Mouse (Mus musculus): ENCODE data around the gene Mpdu1. TPM values are rescaled to one million over a fixed set of nuclear protein-coding genes. Genes with fewer than 3 reads are reported as not detected.

Gene Mpdu1
- polyA plus RNA-seq (2014; fragmentation: Illumina TruSeq; extraction: RNeasy Lipid Tissue Mini Kit (QIAGEN cat#74804); ENCODE audit: low read depth, low replicate concordance), result 16.5 TPM

GRCm38 (mm10) chr11:69662213-69662966 lies at the start of gene Mpdu1:
Gene Mpdu1, minus strand, starts transcription at chr11:69662642.

GRCm38 (mm10) chr11:69695361-69696181 lies 33.1 kb upstream of the Mpdu1 start, which contains the start of the genes Tnfsf12 and Tnfsfm13:
Gene Tnfsf12, minus strand, starts transcription at chr11:69695849.
Gene Tnfsfm13, minus strand, starts transcription at chr11:69696098.

GRCm38 (mm10) chr11:69685526-69686148 lies 23.2 kb upstream of the Mpdu1 start, which contains the start of gene Tnfsf13:
Gene Tnfsf13, minus strand, starts transcription at chr11:69685784.

DNA sequence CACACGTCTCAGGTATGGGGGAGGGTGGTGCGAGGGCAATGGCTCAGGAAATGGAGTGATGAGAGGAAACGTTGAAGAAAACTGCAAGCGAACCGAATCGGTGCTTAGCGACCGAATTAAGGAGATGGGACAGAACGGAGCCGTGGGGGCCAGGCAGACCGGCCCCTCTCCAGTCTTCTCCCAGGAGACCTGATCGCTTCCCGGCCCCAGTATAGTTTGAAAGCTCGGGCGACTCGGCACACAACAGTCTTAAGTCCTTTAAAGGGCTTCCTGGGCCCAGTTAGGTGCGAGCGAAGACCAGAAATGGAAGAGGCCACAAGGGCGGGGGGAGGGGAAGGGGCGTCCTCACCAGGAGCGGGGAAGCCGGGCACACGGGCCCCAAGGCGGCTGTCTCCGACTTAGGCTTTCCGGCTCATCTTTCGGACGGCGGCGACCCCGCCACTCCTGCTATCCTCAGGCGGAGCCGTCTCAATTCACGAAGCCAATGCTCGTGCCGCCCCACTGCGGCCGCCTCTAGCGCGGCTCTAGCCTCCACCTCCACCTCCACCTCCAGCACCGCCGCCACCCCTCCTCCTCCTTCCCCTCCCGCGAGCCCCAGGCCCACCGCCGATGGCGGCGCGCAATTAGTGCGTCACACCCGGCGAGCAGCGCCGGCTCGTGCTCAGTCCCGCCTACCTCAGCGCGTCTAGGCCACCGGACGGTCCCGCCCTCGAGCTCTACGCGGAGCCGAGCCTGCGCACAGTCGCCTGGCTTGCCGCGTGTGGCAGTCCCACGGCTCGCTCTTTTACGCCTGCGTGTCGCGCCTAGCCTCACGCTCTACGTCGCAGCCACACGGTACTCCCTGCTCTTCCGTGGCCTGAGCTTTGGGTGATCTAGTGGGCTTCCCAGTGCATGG lies 19.1 kb upstream of the Mpdu1 start, which contains the start of gene Senp3:
Gene Senp3, minus strand, starts transcription at position 771 of the 895 bp plus-strand sequence.

DNA sequence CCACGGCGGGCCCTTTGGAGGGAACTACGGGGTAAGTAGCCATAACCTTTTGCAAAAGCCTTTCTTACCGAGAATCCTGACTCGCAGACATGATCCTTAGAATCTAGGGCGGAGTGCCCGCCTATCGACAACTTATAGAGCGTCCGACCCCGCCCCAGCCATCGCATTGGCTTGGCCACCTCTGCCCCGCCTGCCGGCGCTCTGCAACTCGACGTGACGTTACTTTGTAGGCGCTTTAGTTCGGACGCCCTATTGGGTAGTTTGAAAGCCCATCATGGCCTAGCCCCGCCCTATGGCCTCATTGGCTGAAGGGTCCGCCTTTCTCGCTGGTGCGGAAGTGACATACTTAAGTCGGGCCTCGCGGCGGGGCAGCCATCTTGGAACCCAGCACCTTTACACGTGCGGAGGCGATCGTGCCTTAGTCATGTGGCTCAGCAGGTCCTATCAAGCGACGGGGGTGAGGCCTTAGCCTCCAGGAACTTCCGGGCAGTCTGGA lies 9.8 kb upstream of the Mpdu1 start, which contains the start of gene Eif4a1:
Gene Eif4a1, minus strand, starts transcription at position 213 of the 496 bp plus-strand sequence.

GRCm38 (mm10) chr11:69665961-69666664 lies 3.7 kb upstream of the Mpdu1 start, which contains the start of gene Cd68:
Gene Cd68, minus strand, starts transcription at chr11:69666153.

GRCm38 (mm10) chr11:69655264-69656064 lies 7.0 kb downstream of the Mpdu1 start, which contains the start of gene Sox15:
Gene Sox15, plus strand, starts transcription at chr11:69655314.

GRCm38 (mm10) chr11:69632284-69633089 lies 30.0 kb downstream of the Mpdu1 start, which contains the start of gene Fxr2:
Gene Fxr2, plus strand, starts transcription at chr11:69632990.

DNA sequence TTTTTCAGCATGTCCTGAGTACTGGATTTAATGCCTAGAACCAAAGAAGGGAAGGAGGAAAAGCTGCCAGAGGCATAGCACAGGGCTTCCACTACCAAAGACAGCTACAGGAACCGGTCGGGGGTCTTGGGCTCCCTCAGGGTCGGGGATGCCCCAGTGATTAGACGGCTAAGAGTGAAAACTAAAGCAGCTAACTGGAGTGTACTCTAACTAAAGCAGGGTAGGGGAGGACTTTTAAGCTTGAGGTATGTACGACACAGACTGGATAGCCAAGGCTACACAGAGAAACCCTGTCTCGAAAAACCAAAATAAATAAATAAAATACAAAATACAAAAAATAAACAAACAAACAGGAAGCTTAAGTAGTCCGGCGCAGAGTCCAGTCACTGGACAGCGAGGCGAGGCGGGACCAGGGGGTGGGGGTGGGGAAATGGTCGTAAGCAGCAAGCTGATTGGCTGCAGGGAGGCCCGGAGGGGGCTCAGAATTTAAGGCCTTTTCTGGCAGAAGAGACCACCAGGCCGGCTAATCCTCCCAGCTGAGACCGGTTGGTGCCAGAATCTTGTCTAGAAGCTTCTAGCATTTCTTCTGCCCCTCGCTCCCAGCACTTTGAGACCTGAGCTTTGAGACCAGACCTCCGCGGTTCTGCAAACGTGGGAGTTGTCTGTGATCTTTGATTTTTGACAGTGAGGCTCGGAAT lies 40.7 kb downstream of the Mpdu1 start, which contains the start of gene Sat2:
Gene Sat2, plus strand, starts transcription at position 454 of the 698 bp plus-strand sequence.

DNA sequence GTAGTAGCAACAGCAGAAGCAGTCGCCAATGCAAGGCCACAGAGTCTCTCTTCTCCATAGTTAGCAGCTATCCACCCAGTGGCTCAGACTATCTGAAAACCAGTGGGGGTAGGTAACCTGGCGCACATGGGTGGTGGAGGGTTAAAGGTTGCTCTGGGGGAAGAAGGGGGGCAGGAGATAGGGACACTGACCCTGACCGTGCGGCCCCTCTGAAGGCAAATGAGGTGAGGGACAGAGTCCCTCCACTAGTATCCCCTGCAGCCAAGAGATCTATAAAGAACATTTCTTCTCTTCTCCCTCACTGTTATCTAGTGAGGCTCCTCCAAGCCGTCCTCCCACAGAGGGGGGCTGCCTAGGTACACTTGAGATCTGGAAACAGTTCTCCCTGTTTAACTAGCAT lies 44.6 kb downstream of the Mpdu1 start, which contains the start of gene Shbg:
Gene Shbg, minus strand, starts transcription at position 101 of the 400 bp plus-strand sequence.

Other genes starting within 250 kb of the Mpdu1 start
- 2.0 TPM for gene Kdm6b, start 249.0 kb downstream of the Mpdu1 start, polyA plus RNA-seq (2014; fragmentation: Illumina TruSeq; extraction: RNeasy Lipid Tissue Mini Kit (QIAGEN cat#74804); ENCODE audit: low read depth, low replicate concordance)
- gene Dnah2, start 113.5 kb downstream of the Mpdu1 start, polyA plus RNA-seq (2014; fragmentation: Illumina TruSeq; extraction: RNeasy Lipid Tissue Mini Kit (QIAGEN cat#74804); ENCODE audit: low read depth, low replicate concordance), result not detected
- not detected for gene Efnb3, start 102.4 kb downstream of the Mpdu1 start, polyA plus RNA-seq (2014; fragmentation: Illumina TruSeq; extraction: RNeasy Lipid Tissue Mini Kit (QIAGEN cat#74804); ENCODE audit: low read depth, low replicate concordance)
- gene Wrap53, start 82.4 kb downstream of the Mpdu1 start, polyA plus RNA-seq (2014; fragmentation: Illumina TruSeq; extraction: RNeasy Lipid Tissue Mini Kit (QIAGEN cat#74804); ENCODE audit: low read depth, low replicate concordance), result 2.1 TPM
- gene Trp53, start 82.3 kb downstream of the Mpdu1 start, polyA plus RNA-seq (2014; fragmentation: Illumina TruSeq; extraction: RNeasy Lipid Tissue Mini Kit (QIAGEN cat#74804); ENCODE audit: low read depth, low replicate concordance), result 2.5 TPM
- 15.9 TPM for gene Atp1b2, start 56.7 kb downstream of the Mpdu1 start, polyA plus RNA-seq (2014; fragmentation: Illumina TruSeq; extraction: RNeasy Lipid Tissue Mini Kit (QIAGEN cat#74804); ENCODE audit: low read depth, low replicate concordance)
- gene Shbg, start 44.7 kb downstream of the Mpdu1 start, polyA plus RNA-seq (2014; fragmentation: Illumina TruSeq; extraction: RNeasy Lipid Tissue Mini Kit (QIAGEN cat#74804); ENCODE audit: low read depth, low replicate concordance), result 0.32 TPM
- 7.5 TPM for gene Sat2, start 40.6 kb downstream of the Mpdu1 start, polyA plus RNA-seq (2014; fragmentation: Illumina TruSeq; extraction: RNeasy Lipid Tissue Mini Kit (QIAGEN cat#74804); ENCODE audit: low read depth, low replicate concordance)
- 9.5 TPM for gene Fxr2, start 29.7 kb downstream of the Mpdu1 start, polyA plus RNA-seq (2014; fragmentation: Illumina TruSeq; extraction: RNeasy Lipid Tissue Mini Kit (QIAGEN cat#74804); ENCODE audit: low read depth, low replicate concordance)
- gene Sox15, start 7.3 kb downstream of the Mpdu1 start, polyA plus RNA-seq (2014; fragmentation: Illumina TruSeq; extraction: RNeasy Lipid Tissue Mini Kit (QIAGEN cat#74804); ENCODE audit: low read depth, low replicate concordance), result not detected
- 1.3 TPM for gene Cd68, start 3.5 kb upstream of the Mpdu1 start, polyA plus RNA-seq (2014; fragmentation: Illumina TruSeq; extraction: RNeasy Lipid Tissue Mini Kit (QIAGEN cat#74804); ENCODE audit: low read depth, low replicate concordance)
- 371 TPM for gene Eif4a1, start 9.8 kb upstream of the Mpdu1 start, polyA plus RNA-seq (2014; fragmentation: Illumina TruSeq; extraction: RNeasy Lipid Tissue Mini Kit (QIAGEN cat#74804); ENCODE audit: low read depth, low replicate concordance)
- 58.9 TPM for gene Senp3, start 19.4 kb upstream of the Mpdu1 start, polyA plus RNA-seq (2014; fragmentation: Illumina TruSeq; extraction: RNeasy Lipid Tissue Mini Kit (QIAGEN cat#74804); ENCODE audit: low read depth, low replicate concordance)
- gene Tnfsf13, start 23.1 kb upstream of the Mpdu1 start, polyA plus RNA-seq (2014; fragmentation: Illumina TruSeq; extraction: RNeasy Lipid Tissue Mini Kit (QIAGEN cat#74804); ENCODE audit: low read depth, low replicate concordance), result 5.9 TPM
- gene Tnfsf12, start 33.2 kb upstream of the Mpdu1 start, polyA plus RNA-seq (2014; fragmentation: Illumina TruSeq; extraction: RNeasy Lipid Tissue Mini Kit (QIAGEN cat#74804); ENCODE audit: low read depth, low replicate concordance), result 2.4 TPM
- gene Tnfsfm13, start 33.5 kb upstream of the Mpdu1 start, polyA plus RNA-seq (2014; fragmentation: Illumina TruSeq; extraction: RNeasy Lipid Tissue Mini Kit (QIAGEN cat#74804); ENCODE audit: low read depth, low replicate concordance), result 1.1 TPM
- 20.8 TPM for gene Polr2a, start 96.0 kb upstream of the Mpdu1 start, polyA plus RNA-seq (2014; fragmentation: Illumina TruSeq; extraction: RNeasy Lipid Tissue Mini Kit (QIAGEN cat#74804); ENCODE audit: low read depth, low replicate concordance)
- not detected for gene Slc35g3, start 99.3 kb upstream of the Mpdu1 start, polyA plus RNA-seq (2014; fragmentation: Illumina TruSeq; extraction: RNeasy Lipid Tissue Mini Kit (QIAGEN cat#74804); ENCODE audit: low read depth, low replicate concordance)
- 16.5 TPM for gene Zbtb4, start 103.3 kb upstream of the Mpdu1 start, polyA plus RNA-seq (2014; fragmentation: Illumina TruSeq; extraction: RNeasy Lipid Tissue Mini Kit (QIAGEN cat#74804); ENCODE audit: low read depth, low replicate concordance)
- 3.2 TPM for gene Chrnb1, start 133.3 kb upstream of the Mpdu1 start, polyA plus RNA-seq (2014; fragmentation: Illumina TruSeq; extraction: RNeasy Lipid Tissue Mini Kit (QIAGEN cat#74804); ENCODE audit: low read depth, low replicate concordance)
- gene Fgf11, start 139.2 kb upstream of the Mpdu1 start, polyA plus RNA-seq (2014; fragmentation: Illumina TruSeq; extraction: RNeasy Lipid Tissue Mini Kit (QIAGEN cat#74804); ENCODE audit: low read depth, low replicate concordance), result 3.0 TPM
- gene Tmem102, start 143.0 kb upstream of the Mpdu1 start, polyA plus RNA-seq (2014; fragmentation: Illumina TruSeq; extraction: RNeasy Lipid Tissue Mini Kit (QIAGEN cat#74804); ENCODE audit: low read depth, low replicate concordance), result 6.4 TPM
- gene Gm39566, start 152.7 kb upstream of the Mpdu1 start, polyA plus RNA-seq (2014; fragmentation: Illumina TruSeq; extraction: RNeasy Lipid Tissue Mini Kit (QIAGEN cat#74804); ENCODE audit: low read depth, low replicate concordance), result not detected
- gene Spem2, start 155.8 kb upstream of the Mpdu1 start, polyA plus RNA-seq (2014; fragmentation: Illumina TruSeq; extraction: RNeasy Lipid Tissue Mini Kit (QIAGEN cat#74804); ENCODE audit: low read depth, low replicate concordance), result not detected
- not detected for gene Spem1, start 159.5 kb upstream of the Mpdu1 start, polyA plus RNA-seq (2014; fragmentation: Illumina TruSeq; extraction: RNeasy Lipid Tissue Mini Kit (QIAGEN cat#74804); ENCODE audit: low read depth, low replicate concordance)
- 0.20 TPM for gene Nlgn2, start 175.1 kb upstream of the Mpdu1 start, polyA plus RNA-seq (2014; fragmentation: Illumina TruSeq; extraction: RNeasy Lipid Tissue Mini Kit (QIAGEN cat#74804); ENCODE audit: low read depth, low replicate concordance)
- gene Tmem256, start 175.9 kb upstream of the Mpdu1 start, polyA plus RNA-seq (2014; fragmentation: Illumina TruSeq; extraction: RNeasy Lipid Tissue Mini Kit (QIAGEN cat#74804); ENCODE audit: low read depth, low replicate concordance), result 42.3 TPM
- gene Plscr3, start 183.7 kb upstream of the Mpdu1 start, polyA plus RNA-seq (2014; fragmentation: Illumina TruSeq; extraction: RNeasy Lipid Tissue Mini Kit (QIAGEN cat#74804); ENCODE audit: low read depth, low replicate concordance), result 0.77 TPM
- gene Tnk1, start 196.1 kb upstream of the Mpdu1 start, polyA plus RNA-seq (2014; fragmentation: Illumina TruSeq; extraction: RNeasy Lipid Tissue Mini Kit (QIAGEN cat#74804); ENCODE audit: low read depth, low replicate concordance), result 1.4 TPM
- not detected for gene Tmem95, start 215.4 kb upstream of the Mpdu1 start, polyA plus RNA-seq (2014; fragmentation: Illumina TruSeq; extraction: RNeasy Lipid Tissue Mini Kit (QIAGEN cat#74804); ENCODE audit: low read depth, low replicate concordance)
- gene Kctd11, start 218.8 kb upstream of the Mpdu1 start, polyA plus RNA-seq (2014; fragmentation: Illumina TruSeq; extraction: RNeasy Lipid Tissue Mini Kit (QIAGEN cat#74804); ENCODE audit: low read depth, low replicate concordance), result 2.0 TPM
- not detected for gene Acap1, start 232.9 kb upstream of the Mpdu1 start, polyA plus RNA-seq (2014; fragmentation: Illumina TruSeq; extraction: RNeasy Lipid Tissue Mini Kit (QIAGEN cat#74804); ENCODE audit: low read depth, low replicate concordance)
- gene 2810408A11Rik, start 238.3 kb upstream of the Mpdu1 start, polyA plus RNA-seq (2014; fragmentation: Illumina TruSeq; extraction: RNeasy Lipid Tissue Mini Kit (QIAGEN cat#74804); ENCODE audit: low read depth, low replicate concordance), result 1.1 TPM
- 3.5 TPM for gene Neurl4, start 238.4 kb upstream of the Mpdu1 start, polyA plus RNA-seq (2014; fragmentation: Illumina TruSeq; extraction: RNeasy Lipid Tissue Mini Kit (QIAGEN cat#74804); ENCODE audit: low read depth, low replicate concordance)

Data from kidney, adult 10 weeks (tissue).